Mouse (Mus musculus) common myeloid progenitor, adult 5-6 weeks (primary cell): Measurements from ENCODE around the gene Pcf11. TPM values are rescaled to one million over a fixed set of nuclear protein-coding genes. Genes with fewer than 3 reads are reported as not detected.

Experiments
- ATAC-seq: replicated peaks from 2 replicates; pipeline ENCODE4 v1.8.0; 2016; ENCODE audit warnings: low read depth, mild to moderate bottlenecking, moderate TSS enrichment, inconsistent platforms; ENCODE audit not compliant: poor library complexity, severe bottlenecking
- total RNA-seq: library from RNA; stranded (forward); fragments of 200-1000, 187-1606 nt; gene quantifications from 2 replicates; pipeline ENCODE4 v1.2.3, GENCODE M21; 2017

Gene Pcf11
- total RNA-seq = 97.9 and 112 TPM in 2 replicates

GRCm38 (mm10) chr7:92669507-92670471 is at the start of gene Pcf11:
Gene Pcf11, minus strand, starts transcription at chr7:92669934.
- ATAC-seq = peak; percentile 91

DNA sequence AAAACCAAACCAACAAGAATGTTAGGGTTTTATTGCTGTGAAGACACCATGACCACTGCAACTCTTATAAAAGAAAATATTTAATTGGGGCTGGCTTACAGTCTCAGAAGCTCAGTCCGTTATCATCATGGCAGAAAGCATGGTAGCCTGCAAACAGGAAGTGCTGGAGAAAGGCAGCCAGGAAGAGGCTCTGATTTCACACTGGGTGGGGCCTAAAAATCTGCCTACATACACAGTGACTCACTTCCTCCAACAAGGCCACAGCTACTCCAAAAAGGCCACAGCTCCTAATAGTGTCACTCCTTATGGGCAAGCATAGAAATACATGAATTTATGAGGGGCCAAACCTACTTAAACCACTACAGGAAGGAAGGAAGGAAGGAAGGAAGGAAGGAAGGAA is 45.3 kb upstream of the Pcf11 start:
- ATAC-seq = 0 out of 2 replicates have a peak, but pooled peaks have one; percentile 20

DNA sequence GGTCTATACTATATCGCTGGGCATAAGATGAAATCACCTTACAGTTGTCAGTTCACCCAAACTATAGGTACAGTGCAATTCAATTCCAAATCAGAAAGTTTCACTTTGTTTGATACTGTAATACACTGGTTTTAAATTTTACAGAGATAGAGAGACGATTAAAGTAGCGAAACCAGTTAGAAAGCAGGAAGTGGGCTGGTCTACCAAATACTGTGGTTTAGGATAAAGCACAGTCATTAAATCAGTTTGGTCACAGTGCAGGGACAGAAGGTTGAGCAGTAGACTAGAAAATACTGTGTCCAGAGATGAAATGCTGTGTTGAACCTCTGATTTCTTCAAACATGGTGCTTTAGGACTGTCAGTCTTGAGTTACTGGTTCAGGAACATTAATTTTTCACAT is 41.9 kb upstream of the Pcf11 start:
- ATAC-seq = peak; percentile 98

DNA sequence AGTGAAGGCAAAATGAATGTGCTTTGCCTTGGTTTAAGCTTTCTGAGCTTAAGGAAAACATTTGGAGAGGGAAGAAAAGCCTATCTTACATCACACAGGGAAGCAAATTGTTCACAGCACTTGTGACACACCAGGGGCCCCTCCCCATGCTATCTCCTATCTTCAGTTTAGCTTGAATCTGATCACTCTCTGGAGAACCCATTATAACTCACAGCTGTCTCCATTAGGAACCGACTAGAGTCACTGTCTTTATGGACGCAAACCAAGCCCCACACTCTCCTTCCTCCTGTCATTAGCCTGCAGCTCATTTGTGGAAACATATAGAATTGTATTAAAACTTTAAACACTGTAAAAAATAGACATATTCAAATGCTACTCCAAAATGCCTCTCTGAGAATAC is 39.8 kb upstream of the Pcf11 start:
- no peak for ATAC-seq

- ATAC-seq = no peak
Measured at GRCm38 (mm10) chr7:92706711-92707110, 37.0 kb upstream of the Pcf11 start.

DNA sequence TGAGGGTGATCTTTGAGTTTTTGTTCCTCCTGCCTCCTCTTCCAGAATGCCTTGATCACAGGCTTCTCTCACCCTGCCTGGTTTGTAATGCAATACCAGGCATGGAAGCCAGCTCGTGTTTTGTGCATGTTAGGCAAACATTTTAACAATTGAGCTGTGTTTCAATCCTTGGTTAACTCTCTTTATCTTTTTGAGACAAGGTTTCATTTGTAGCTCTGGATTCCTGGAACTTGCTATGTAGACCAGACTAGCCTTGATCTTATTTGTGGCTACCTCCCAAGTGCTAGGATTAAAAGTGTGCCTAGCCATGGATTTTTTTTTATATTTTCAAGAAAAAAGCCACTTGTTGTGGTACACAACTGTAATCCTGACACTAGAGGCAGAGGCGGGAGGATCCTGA is 35.8 kb upstream of the Pcf11 start:
- ATAC-seq = no peak

GRCm38 (mm10) chr7:92703661-92704060 is 33.9 kb upstream of the Pcf11 start:
- no peak for ATAC-seq

DNA sequence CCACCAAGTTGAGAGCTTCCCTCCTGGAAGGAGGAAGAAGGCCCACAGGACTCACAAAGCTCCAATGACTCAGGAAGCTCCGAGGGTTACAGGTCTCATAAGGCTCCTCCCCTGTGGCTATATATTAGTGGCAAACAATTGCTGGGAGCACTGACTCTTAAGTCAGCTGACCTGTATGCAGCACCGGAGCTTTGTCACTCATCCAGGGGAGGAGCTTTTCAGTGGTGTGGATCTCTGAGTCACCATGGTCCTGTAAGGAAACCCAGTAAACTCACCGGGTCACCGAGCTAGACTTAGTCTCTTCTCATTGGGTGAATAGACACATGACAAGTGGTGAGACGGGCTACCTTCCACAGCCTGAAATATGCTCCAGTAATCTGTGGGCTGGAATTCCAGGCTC is 29.0 kb upstream of the Pcf11 start:
- ATAC-seq = no peak

DNA sequence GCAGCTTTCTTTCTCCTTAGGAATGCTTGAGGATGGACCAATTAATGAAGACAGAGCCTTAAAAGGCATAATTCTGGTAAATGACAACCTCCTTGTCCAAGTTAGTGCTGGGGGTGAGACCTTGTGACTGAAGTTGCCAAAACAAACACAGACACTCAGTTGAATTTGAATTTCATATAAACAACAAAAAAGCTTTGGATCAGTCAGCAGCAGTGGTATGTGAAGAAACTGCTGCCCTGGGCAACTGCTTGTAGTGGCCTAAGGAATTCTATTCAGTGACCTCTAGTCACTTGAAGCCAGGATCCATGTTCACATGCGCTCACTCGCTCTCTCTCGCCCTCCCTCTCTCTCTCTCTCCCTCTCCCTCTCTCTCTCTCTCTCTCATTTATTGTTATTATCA is 26.7 kb upstream of the Pcf11 start:
- no peak for ATAC-seq

DNA sequence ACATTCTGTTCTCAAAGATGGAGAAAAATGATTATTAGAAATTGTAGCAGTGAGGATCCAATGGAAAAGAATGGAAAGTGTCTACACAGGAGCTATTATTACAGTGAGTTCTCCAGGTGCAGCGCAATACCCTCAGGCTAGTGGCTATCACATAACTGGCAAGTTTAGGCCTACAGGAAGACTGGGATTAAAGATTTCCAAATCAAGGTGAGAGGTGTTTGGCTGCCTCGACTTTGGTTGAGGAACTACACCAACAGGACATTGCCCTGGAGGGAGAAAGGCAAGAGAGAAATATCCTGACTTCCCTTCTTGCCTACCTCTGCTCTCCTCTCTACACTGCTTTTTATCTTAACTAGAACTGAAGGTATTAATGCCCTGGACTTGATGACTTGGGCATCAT is 19.4 kb upstream of the Pcf11 start:
- ATAC-seq = no peak

GRCm38 (mm10) chr7:92688299-92688669 is 18.6 kb upstream of the Pcf11 start:
- no peak for ATAC-seq

DNA sequence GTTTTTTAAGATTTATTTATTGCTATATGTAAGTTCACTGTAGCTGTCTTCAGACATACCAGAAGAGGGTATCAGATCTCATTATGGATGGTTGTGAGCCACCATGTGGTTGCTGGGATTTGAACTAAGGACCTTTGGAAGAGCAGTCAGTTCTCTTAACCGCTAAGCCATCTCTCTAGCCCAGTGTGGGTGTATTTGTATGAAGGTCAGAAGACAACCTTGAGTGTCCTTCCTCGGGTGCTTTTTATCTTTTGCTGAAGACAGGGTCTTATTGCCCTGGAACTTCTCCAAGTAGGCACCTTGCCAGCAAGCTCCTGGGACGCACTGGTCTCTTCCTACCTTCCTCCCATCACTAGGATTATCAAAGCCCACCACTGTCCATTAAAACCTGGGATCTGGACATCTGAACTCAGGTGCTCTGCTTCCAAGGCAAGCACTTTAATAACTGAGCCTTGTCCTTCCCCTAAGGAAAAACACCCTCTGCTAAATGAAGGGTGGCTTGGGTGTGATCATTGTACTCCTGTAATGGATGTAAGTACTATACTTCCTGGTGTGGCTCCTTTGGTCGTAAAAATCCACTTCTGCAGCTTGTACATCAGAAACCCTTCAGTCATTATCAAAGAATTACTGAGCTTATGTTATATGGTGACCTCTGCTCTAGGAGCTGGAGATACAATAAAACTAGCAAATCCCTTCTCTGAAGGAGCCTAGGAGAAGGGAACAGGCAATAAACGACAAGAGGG is 18.0 kb upstream of the Pcf11 start:
- ATAC-seq = no peak

GRCm38 (mm10) chr7:92677346-92677745 is 7.6 kb upstream of the Pcf11 start:
- ATAC-seq = peak; percentile 50; the same call in 1 of the 2 replicates

DNA sequence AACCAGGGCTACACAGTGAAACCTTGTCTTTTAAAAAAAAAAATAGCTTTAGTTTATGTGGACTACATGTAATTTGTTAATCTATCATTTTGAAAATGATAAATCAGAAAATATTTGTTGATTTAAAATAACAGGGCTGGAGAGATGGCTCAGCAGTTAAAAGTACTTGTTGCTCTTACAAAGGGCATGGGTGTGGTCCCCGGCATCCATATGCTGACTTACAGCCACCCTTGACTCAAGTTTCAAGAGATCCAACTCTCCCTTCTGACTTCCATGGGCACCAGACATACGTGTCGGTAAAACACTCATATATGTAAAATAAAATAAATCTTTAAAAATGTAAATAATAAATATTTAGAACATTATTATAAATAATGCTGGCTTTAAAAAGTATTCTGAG is 5.4 kb upstream of the Pcf11 start:
- no peak for ATAC-seq

DNA sequence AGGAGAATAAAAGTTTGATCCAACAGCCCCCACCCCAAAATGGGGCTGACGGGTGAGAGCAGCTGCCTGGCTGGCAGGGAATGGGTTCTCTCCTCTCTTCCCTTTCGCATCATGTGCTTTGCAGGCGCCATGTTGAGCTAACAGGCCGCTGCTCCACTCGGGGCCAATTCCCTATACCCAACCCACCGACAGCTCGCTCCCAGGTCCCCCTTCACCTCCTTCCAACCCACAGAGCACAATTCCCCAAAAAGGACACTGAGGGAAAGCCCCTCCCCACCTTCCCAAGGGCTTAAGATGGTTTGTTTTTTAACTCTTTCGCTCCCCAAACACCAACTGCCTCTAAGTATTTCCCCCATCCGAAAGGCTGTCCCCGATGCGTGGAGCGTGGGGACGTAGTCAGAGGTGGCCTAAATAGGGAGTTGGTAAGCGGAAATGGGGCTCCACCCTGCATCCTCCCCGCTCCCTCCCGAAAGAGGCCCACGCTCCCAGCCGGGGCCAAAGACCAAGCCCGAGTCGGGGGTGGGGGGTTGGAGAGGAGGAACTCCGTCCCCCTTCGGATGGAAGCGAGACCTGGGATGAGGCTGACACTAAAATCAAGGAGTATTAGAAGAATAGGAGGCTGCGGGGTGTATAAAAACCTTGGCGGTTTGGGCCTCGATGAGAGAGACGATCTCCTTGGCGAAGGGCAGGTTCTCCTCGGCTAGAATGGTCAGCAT is 785 bp downstream of the Pcf11 start:
- peak; percentile 27 for ATAC-seq

GRCm38 (mm10) chr7:92666274-92666820 is 3.4 kb downstream of the Pcf11 start:
- no peak for ATAC-seq

DNA sequence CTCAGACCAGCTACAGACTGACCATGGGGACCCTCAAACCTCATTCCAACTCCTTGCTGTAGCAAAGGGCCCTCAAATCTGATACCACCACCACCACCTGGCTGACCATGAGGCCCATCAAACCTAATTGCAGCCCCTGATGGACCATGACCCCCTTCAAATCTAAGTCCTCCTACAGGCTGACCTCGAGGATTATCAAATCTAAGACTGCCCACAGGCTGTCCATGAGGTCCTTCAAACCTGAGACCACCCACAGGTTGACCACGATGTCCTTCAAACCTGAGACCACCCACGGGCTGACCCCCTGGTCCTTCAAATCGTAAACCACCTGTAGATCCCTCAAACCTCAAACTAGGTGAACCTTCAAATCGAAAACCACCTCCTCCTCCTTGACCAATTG is 11.7 kb downstream of the Pcf11 start:
- no peak for ATAC-seq

- ATAC-seq = no peak
Measured at GRCm38 (mm10) chr7:92656386-92656785, 13.3 kb downstream of the Pcf11 start.

DNA sequence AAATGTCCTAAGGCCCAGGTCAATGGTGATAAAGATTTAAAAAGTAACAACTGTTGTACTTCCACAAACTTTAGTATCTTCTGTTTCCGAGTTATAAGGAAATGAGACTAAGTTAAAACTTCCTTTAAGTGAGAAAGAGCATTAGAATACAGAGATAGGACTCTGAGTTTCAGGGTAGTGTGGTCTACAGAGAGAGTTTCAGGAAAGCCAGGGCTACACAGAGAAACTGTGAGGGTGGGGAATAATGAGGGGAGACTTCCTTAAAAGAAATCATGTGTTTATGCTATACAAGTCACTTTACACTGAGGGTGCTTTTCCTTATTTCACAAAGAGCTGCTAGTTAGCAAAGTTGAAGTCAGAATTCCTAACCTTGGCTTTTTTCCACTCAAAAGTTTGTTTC is 16.4 kb downstream of the Pcf11 start:
- ATAC-seq = peak; percentile 36; the same call in 1 of the 2 replicates

DNA sequence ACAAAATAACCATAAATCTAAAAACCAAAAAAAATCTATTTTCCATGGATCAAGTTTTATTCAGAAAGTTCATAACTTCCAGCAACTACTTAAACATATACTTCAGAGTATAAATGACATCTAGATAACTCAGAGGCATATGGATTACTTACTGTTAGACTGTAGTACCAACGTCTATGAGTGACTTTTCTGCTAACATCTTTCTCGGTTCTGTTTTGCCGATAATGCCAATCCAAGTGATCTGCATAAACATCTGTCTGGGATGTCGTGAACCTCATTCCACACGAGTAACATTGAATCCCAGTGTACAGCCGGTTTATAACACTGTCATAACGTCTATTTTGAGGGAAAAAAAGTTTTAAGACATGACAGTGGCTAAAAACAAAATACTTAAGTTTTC is 21.9 kb downstream of the Pcf11 start:
- ATAC-seq = no peak
